Mouse (Mus musculus) embryonic fibroblast, embryonic 13.5 days (primary cell): ENCODE measurements around the gene Rimbp3.

Experiments used
- CTCF ChIP-seq: IDR thresholded peaks from 2 replicates; pipeline ENCODE4 v1.5.1; 2011; ENCODE audit warnings: mild to moderate bottlenecking, control low read depth, low read length, moderate library complexity, borderline replicate concordance; ENCODE audit not compliant: insufficient read depth
- POLR2A ChIP-seq: IDR thresholded peaks from 2 replicates; pipeline ENCODE4 v1.6.1; 2011; ENCODE audit warnings: low read depth, mild to moderate bottlenecking, control low read depth, low read length, moderate library complexity

DNA sequence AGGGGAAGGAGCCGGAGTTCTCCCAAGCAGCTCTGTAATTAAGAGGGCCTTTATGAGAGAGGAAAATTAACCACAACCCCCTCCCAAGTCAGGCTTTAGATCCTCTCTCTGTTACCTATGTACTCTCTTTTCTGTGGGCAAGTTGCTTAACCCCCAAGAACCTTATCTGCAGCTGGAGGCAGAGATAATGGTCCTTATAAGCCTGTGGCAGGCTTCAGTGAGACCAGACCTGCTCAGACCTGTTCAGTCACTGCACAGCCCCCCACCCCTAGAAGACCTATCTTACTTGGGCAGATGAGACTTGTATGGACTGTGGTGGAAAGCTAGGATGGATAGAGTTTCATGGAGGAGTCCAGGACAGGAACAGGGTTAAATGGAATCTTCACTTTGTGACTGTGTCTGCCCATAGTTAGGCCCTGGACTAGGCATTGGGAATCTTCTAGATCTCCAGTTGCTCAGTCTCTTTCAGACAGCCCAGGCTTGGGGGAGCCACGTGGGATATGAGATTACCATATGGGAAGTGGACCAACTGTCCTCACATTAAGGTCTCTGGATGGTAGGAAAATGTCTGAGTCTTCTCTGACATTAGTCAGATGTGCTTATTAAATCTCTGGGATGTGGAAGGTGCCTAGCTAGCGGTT, 43.8 kb downstream of the Rimbp3 start:
- TF ChIP-seq CTCF = no peak
- no peak for TF ChIP-seq POLR2A
